Mouse (Mus musculus) forelimb bud, embryonic 11.5 days (tissue): ENCODE results near the gene Lypla2.
"Not testable (repeated sequence)": the region's sequence is repeated elsewhere in the genome, so short reads cannot be mapped to it uniquely, and the experiment has no call there.

Experiments
- DNase-seq: peaks from one replicate; pipeline ENCODE4 v3.0.0-alpha.2; 2012; ENCODE audit warnings: low read depth, low spot score

Lypla2 gene

GRCm38 (mm10) chr4:135972556-135972906 lies at the start of gene Lypla2:
Gene Lypla2 (minus strand): TSS chr4:135972626.
- DNase-seq = peak; percentile 62

GRCm38 (mm10) chr4:136021549-136022047 lies 49.2 kb upstream of the Lypla2 start, which contains the start of gene Eloa:
Gene Eloa (minus strand): TSS chr4:136021763.
- DNase-seq = peak; percentile 99

- DNase-seq = no peak
Measured at GRCm38 (mm10) chr4:136020743-136021548, 48.5 kb upstream of the Lypla2 start.

GRCm38 (mm10) chr4:136016059-136016602 lies 43.7 kb upstream of the Lypla2 start:
- no peak for DNase-seq

- DNase-seq = no peak
Measured at GRCm38 (mm10) chr4:136010586-136010985, 38.2 kb upstream of the Lypla2 start.

- no peak for DNase-seq
Measured at GRCm38 (mm10) chr4:136008782-136009447, 36.5 kb upstream of the Lypla2 start.

- no peak for DNase-seq
Measured at GRCm38 (mm10) chr4:136006821-136007220, 34.4 kb upstream of the Lypla2 start.

GRCm38 (mm10) chr4:136004921-136005320 lies 32.5 kb upstream of the Lypla2 start:
- no peak for DNase-seq

GRCm38 (mm10) chr4:136004107-136004675 lies 31.8 kb upstream of the Lypla2 start:
- DNase-seq = no peak

GRCm38 (mm10) chr4:135995118-135995517 lies 22.7 kb upstream of the Lypla2 start:
- no peak for DNase-seq

- DNase-seq = no peak
Measured at GRCm38 (mm10) chr4:135993941-135994340, 21.5 kb upstream of the Lypla2 start.

- no peak for DNase-seq
Measured at GRCm38 (mm10) chr4:135987714-135988113, 15.3 kb upstream of the Lypla2 start.

GRCm38 (mm10) chr4:135986943-135987710 lies 14.7 kb upstream of the Lypla2 start, which contains the start of gene Pithd1:
Gene Pithd1 (minus strand): TSS chr4:135987264.
- peak; percentile 96 for DNase-seq

GRCm38 (mm10) chr4:135986301-135986942 lies 14.0 kb upstream of the Lypla2 start:
- DNase-seq = no peak

GRCm38 (mm10) chr4:135985769-135986168 lies 13.3 kb upstream of the Lypla2 start:
- no peak for DNase-seq

GRCm38 (mm10) chr4:135985193-135985592 lies 12.8 kb upstream of the Lypla2 start:
- no peak for DNase-seq

GRCm38 (mm10) chr4:135984556-135984955 lies 12.1 kb upstream of the Lypla2 start:
- DNase-seq = no peak

GRCm38 (mm10) chr4:135981524-135982063 lies 9.2 kb upstream of the Lypla2 start:
- DNase-seq = no peak

- DNase-seq = not testable (repeated sequence)
Measured at GRCm38 (mm10) chr4:135980223-135980622, 7.8 kb upstream of the Lypla2 start.

GRCm38 (mm10) chr4:135976146-135976545 lies 3.7 kb upstream of the Lypla2 start:
- no peak for DNase-seq
